In genomic region chr10:59296261-59296660, GRCm38 (mm10) we compare ENCODE assay signal across 8 mouse cellular contexts. TPM values are rescaled to one million over a fixed set of nuclear protein-coding genes. Genes with fewer than 3 reads are reported as not detected.
DNase-seq lines count a peak whose midpoint lies in the region; ATAC-seq and TF ChIP-seq lines count a peak whose summit lies in the region.

No protein-coding gene starts in this region.

- H3K9ac ChIP-seq in forebrain, embryonic 14.5 days (ENCODE audit: low read length): no peak overlapping the region

- H3K36me3 ChIP-seq in E14TG2a.4 (ENCODE audit: insufficient read depth, low read length): 0 out of 2 replicates have a peak, but pooled peaks cover under 1% of the 10 kb centered on the region
- H3K36me3 ChIP-seq in forebrain, embryonic 14.5 days (ENCODE audit: control insufficient read depth, insufficient read depth, low read length): no peaks in the 10 kb centered on the region

- peaks cover 8% of the 10 kb centered on the region for H3K9me3 ChIP-seq in E14TG2a.4 (ENCODE audit: low read length)
- H3K9me3 ChIP-seq in forebrain, embryonic 14.5 days (replicated peaks; ENCODE audit: control insufficient read depth, low read length): no peaks in the 10 kb centered on the region

- no peak overlapping the region for H3K27ac ChIP-seq in forebrain, embryonic 14.5 days (ENCODE audit: low read depth, low read length)

- intact Hi-C loops in heart, postnatal 25 days (cut with DNase I): loop anchor here (1.0 to 2.0 kb wide), 2 partner anchors 63 to 569 kb away; no protein-coding TSS in a partner anchor

- H3K27me3 ChIP-seq in E14TG2a.4 (ENCODE audit: insufficient read depth, low read length): no peaks in the 10 kb centered on the region
- no peaks in the 10 kb centered on the region for H3K27me3 ChIP-seq in forebrain, embryonic 14.5 days (replicated peaks; ENCODE audit: control insufficient read depth, insufficient read depth, low read length)

- peak; percentile 71 for ATAC-seq in forebrain, embryonic 14.5 days
- ATAC-seq in neutrophil, adult 5-6 weeks (ENCODE audit: extremely low read depth, insufficient number of reproducible peaks, low FRiP score, poor library complexity, severe bottlenecking): peak; percentile 57; the same call in 1 of the 2 replicates

- 35% methylated on average over 5 of the region's 5 CpGs for WGBS in forebrain, embryonic 14.5 days
- WGBS in lung, adult 2 months: 22% methylated on average over 5 of the region's 5 CpGs

- no peak for TF ChIP-seq POLR2A in lung, adult 2 months (IDR thresholded peaks at IDR 0.05; ENCODE audit: borderline replicate concordance, extremely low read depth, low read depth, low read length)

- peak; percentile 73 for TF ChIP-seq CTCF in E14TG2a.4 (conservative IDR thresholded peaks at IDR 0.05; ENCODE audit: low read length)
- TF ChIP-seq CTCF in lung, adult 2 months (IDR thresholded peaks at IDR 0.05; ENCODE audit: insufficient read depth, low read length): peak; percentile 99

- DNase-seq in c-Kit-positive CD71-negative TER-119-negative erythroid progenitor cells, embryonic 14.5 days (ENCODE audit: low read depth): peak; percentile 70
- DNase-seq in forebrain, embryonic 14.5 days (ENCODE audit: low spot score): peak; percentile 89
- peak; percentile 48 for DNase-seq in heart, postnatal 25 days (ENCODE audit: low spot score)
- peak; percentile 85 for DNase-seq in layer of hippocampus, adult 11-12 months (ENCODE audit: low spot score)
- DNase-seq in lung, adult 2 months: peak; percentile 78
- peak; percentile 39 to 45 for DNase-seq in thymus, adult 18-20 months

- no peak overlapping the region for H3K4me2 ChIP-seq in forebrain, embryonic 14.5 days (ENCODE audit: low read length)

- H3K4me3 ChIP-seq in E14TG2a.4 (replicated peaks; ENCODE audit: low read length): no peak overlapping the region
- no peak overlapping the region for H3K4me3 ChIP-seq in forebrain, embryonic 14.5 days (ENCODE audit: low read depth, low read length)
- no peak overlapping the region for H3K4me3 ChIP-seq in lung, adult 2 months (replicated peaks; ENCODE audit: extremely low read depth, low read depth, low read length)

- peaks cover 8% of the 10 kb centered on the region; the same call in 1 of the 2 replicates for H3K4me1 ChIP-seq in E14TG2a.4 (replicated peaks; ENCODE audit: low read depth, low read length)
- H3K4me1 ChIP-seq in forebrain, embryonic 14.5 days (ENCODE audit: control insufficient read depth, insufficient read depth, low read length): no peaks in the 10 kb centered on the region
- H3K4me1 ChIP-seq in lung, adult 2 months (ENCODE audit: control insufficient read depth, insufficient read depth, low read length): no peaks in the 10 kb centered on the region

RNA-seq across cellular contexts. Expression of gene P4ha1, which starts 26.8 kb away (rescaled TPM):
- 23.8 and 29.2 TPM in 2 replicates for polyA plus RNA-seq in forebrain, embryonic 14.5 days (2014; fragmentation: Nextera tagmentation; extraction: Ambion mirVana)
- 10 to 100 TPM; 36.6 to 51.2 TPM for total RNA-seq in heart, postnatal 25 days (2021)
- polyA plus RNA-seq in lung, adult 2 months (2012; rRNA removed): 17.4 and 21.9 TPM in 2 replicates
- 17.1 and 19.8 TPM in 2 replicates for total RNA-seq in neutrophil, adult 5-6 weeks (2017)
